Mouse (Mus musculus) C2C12 (cell line): Measurements from ENCODE around the gene Rbm34.

Experiments used
- CEBPB ChIP-seq: IDR thresholded peaks from one replicate; pipeline ENCODE4 v1.6.1; 2011; ENCODE audit warnings: low read depth, mild to moderate bottlenecking, control low read depth, moderate library complexity
- CTCF ChIP-seq: IDR thresholded peaks from one replicate; pipeline ENCODE4 v1.5.1; 2011; ENCODE audit not compliant: control insufficient read depth, insufficient read depth, insufficient read length
- MYOD1 ChIP-seq: IDR thresholded peaks from one replicate; pipeline ENCODE4 v1.6.1; 2011; ENCODE audit warnings: low read depth; ENCODE audit not compliant: control insufficient read depth, insufficient read length

DNA sequence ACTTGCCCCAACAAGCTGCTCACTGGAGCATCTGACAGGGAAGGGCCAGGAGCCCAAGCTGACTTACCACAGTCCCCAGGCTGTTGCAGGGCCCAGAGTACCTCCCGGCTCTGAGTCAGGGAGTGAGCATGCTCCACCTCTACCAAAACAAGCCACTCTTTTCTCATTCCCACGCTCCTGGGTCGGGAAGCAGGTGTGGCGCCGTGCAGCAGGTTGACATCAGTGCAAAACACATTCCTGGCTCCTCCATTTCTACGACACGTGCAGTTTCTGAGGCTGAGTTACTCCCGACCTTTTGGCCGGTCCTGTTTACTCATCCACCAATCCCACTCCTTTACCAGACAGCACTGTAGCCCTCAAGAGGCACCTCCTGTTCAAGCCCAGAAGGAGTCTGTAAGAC is 62.9 kb downstream of the Rbm34 start:
- no peak for TF ChIP-seq CTCF
- no peak for TF ChIP-seq MYOD1
- TF ChIP-seq CEBPB = no peak
